Comparison of ENCODE assay signal across 19 mouse cellular contexts in the genomic region with DNA sequence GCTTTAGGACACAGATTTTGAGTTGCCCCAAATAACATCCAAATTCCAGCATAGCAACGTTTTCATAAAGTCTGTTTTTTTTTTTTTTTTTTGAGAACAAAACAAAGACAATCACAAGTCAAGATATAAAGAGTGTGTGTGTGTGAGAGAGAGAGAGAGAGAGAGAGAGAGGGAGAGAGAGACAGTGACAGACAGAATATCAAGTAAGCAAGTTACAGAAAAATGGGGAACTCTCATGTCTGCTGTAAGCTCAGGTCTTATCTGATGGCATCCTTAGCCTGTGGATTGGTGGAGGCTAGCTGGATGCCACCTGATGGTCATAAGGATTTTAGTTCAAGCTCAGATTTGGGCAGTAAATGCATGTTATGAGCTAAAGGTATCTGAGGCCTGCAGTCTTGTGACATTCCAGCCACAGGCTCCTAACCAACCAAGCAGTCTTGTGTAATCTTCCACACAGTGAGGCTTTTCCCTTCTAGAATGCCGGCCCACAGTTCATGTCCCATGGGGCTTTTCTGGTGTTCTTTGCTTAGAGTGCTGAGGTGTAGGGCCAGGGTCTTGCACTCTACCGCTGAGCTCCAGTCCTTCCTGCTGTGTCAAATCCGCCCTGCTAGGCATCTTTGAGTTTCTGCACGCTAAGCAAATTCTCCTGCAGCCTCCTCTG.
DNase-seq lines count a peak whose midpoint lies in the region; ATAC-seq and TF ChIP-seq lines count a peak whose summit lies in the region.
"Had no signal": no experiment of that assay in that cellular context is flagged by ENCODE, and none has a peak within 500 bp of the region (broad histone marks: within the 10 kb centered on the region; RNA-seq: fewer than 3 reads in every experiment).

No protein-coding gene starts in this region.

- H3K79me2 ChIP-seq in MEL (ENCODE audit: control insufficient read depth, insufficient read depth, low read length, poor library complexity), result no peaks in the 10 kb centered on the region

- in situ Hi-C loops in Patski (cut with MboI; ENCODE audit: low pct_unique_long_range_greater_than_20kb), result no loop called here

- TF ChIP-seq RAD21 in MEL (IDR thresholded peaks at IDR 0.05; ENCODE audit: low read depth, low read length), result no peak; the same call in 1 of the 2 replicates

- H3K9ac ChIP-seq in MEL (ENCODE audit: control insufficient read depth, low read depth, low read length, poor library complexity, severe bottlenecking), result peak overlapping the region; percentile 19
- H3K9ac ChIP-seq: heart, embryonic 12.5 days; hindbrain, embryonic 12.5 days; intestine, embryonic 15.5 days had no signal

- POLR2A ChIA-PET in Patski (lab: Charles Lee), result interaction anchor here (0.6 kb wide), 1 partner anchor 300 kb away, joined by 6 read pairs; no protein-coding TSS in a partner anchor

- TF ChIP-seq EP300 in MEL (IDR thresholded peaks at IDR 0.05; ENCODE audit: low read depth in 1 of 2, low read length in 2 of 2), result peak; percentile 74 to 92

- peak; percentile 76 for ATAC-seq in Patski
- ATAC-seq: forebrain, embryonic 14.5 days; intestine, embryonic 15.5 days had no signal

- peaks cover 0 to 12% of the 10 kb centered on the region in 2 experiments; a peak in 2 of 4 replicates for H3K36me3 ChIP-seq in MEL (ENCODE audit: control insufficient read depth in 1 of 2, insufficient read depth in 2 of 2, low read length in 2 of 2)
- H3K36me3 ChIP-seq: forebrain, embryonic 10.5 days; heart, embryonic 12.5 days; hindbrain, embryonic 12.5 days; intestine, embryonic 15.5 days had no signal

- no peak for TF ChIP-seq POLR2A in MEL (IDR thresholded peaks at IDR 0.05; ENCODE audit: control insufficient read depth in 1 of 2, insufficient read depth in 1 of 2, low read depth in 1 of 2, low read length in 2 of 2, poor library complexity in 1 of 2)

- H3K4me3 ChIP-seq in MEL (ENCODE audit: control insufficient read depth in 1 of 2, insufficient read depth in 1 of 2, low read depth in 2 of 2, low read length in 2 of 2), result peak overlapping the region in 1 of 2 experiments; percentile 30; a peak in 2 of 4 replicates
- H3K4me3 ChIP-seq: forebrain, embryonic 10.5 days; heart, embryonic 12.5 days; hindbrain, embryonic 12.5 days; intestine, embryonic 15.5 days had no signal

- CTCF ChIA-PET in Patski (lab: Charles Lee), result no interaction called here

- no peak for TF ChIP-seq CTCF in MEL (IDR thresholded peaks at IDR 0.05 in 2 of 3, conservative IDR thresholded peaks at IDR 0.05 in 1 of 3; ENCODE audit: control insufficient read depth in 1 of 3, insufficient read depth in 1 of 3, low read depth in 2 of 3, low read length in 3 of 3, poor library complexity in 1 of 3, severe bottlenecking in 1 of 3)
- no peak for TF ChIP-seq CTCF in Patski (IDR thresholded peaks at IDR 0.05)

- peak overlapping the region; percentile 83 for H3K27ac ChIP-seq in MEL (ENCODE audit: control insufficient read depth, low read depth, low read length)
- H3K27ac ChIP-seq: forebrain, embryonic 10.5 days; hindbrain, embryonic 12.5 days; intestine, embryonic 15.5 days had no signal

- H3K9me3 ChIP-seq in MEL (replicated peaks; ENCODE audit: insufficient read depth, low read length), result no peaks in the 10 kb centered on the region
- H3K9me3 ChIP-seq: forebrain, embryonic 10.5 days; heart, embryonic 12.5 days; hindbrain, embryonic 12.5 days; intestine, embryonic 15.5 days had no signal

- no peaks in the 10 kb centered on the region for H3K27me3 ChIP-seq in MEL (ENCODE audit: control insufficient read depth in 1 of 2, insufficient read depth in 2 of 2, low read length in 2 of 2)
- H3K27me3 ChIP-seq in Patski, result no peaks in the 10 kb centered on the region
- H3K27me3 ChIP-seq: heart, embryonic 12.5 days; hindbrain, embryonic 12.5 days; intestine, embryonic 15.5 days had no signal

- DNase-seq in layer of hippocampus, adult 11-12 months (ENCODE audit: low spot score), result peak; percentile 1
- DNase-seq in layer of hippocampus, postnatal 10 days (ENCODE audit: low spot score in 2 of 2), result no peak
- DNase-seq in MEL (ENCODE audit: low read depth, low spot score) (peak; percentile 90), Patski (ENCODE audit: low read depth, low spot score) (no peak)
- DNase-seq in fibroblast of lung, adult 2 months (ENCODE audit: low read depth), result peak; percentile 20
- no peak for DNase-seq in cerebellum, adult 11 months
- DNase-seq in urinary bladder, postnatal 4 days (ENCODE audit: low spot score in 2 of 2), result no peak
- DNase-seq: adrenal gland, postnatal 10 days; cerebellum, adult 11-12 months; cerebellum, adult 9-11 months; cerebellum, postnatal 36 days; gastrocnemius, postnatal 36 days; heart, adult 18-20 months; kidney, adult 18-20 months had no signal

- H3K4me1 ChIP-seq in MEL (ENCODE audit: control insufficient read depth in 1 of 2, insufficient read depth in 2 of 2, low read length in 2 of 2), result peaks cover 7 to 23% of the 10 kb centered on the region in 2 experiments
- H3K4me1 ChIP-seq: forebrain, embryonic 10.5 days; heart, embryonic 12.5 days; hindbrain, embryonic 12.5 days; intestine, embryonic 15.5 days had no signal

TF ChIP-seq in MEL, 35 proteins besides CTCF, POLR2A, EP300 and RAD21:
- TF ChIP-seq NELFE (IDR thresholded peaks at IDR 0.05; ENCODE audit: low read depth, low read length) (0 out of 2 replicates have a peak, but pooled peaks have one; percentile 23), GATA1 (IDR thresholded peaks at IDR 0.05; ENCODE audit: low read depth, low read length) (peak; percentile 100), TBP (IDR thresholded peaks at IDR 0.05; ENCODE audit: low read depth, low read length) (0 out of 2 replicates have a peak, but pooled peaks have one; percentile 21), TCF12 (IDR thresholded peaks at IDR 0.05; ENCODE audit: low read depth, low read length) (peak; percentile 47; the same call in 1 of the 2 replicates), RCOR1 (IDR thresholded peaks at IDR 0.05; ENCODE audit: low read depth, low read length) (peak; percentile 89), MXI1 (IDR thresholded peaks at IDR 0.05; ENCODE audit: low read depth, low read length) (peak; percentile 71; the same call in 1 of the 2 replicates), ZNF384 (IDR thresholded peaks at IDR 0.05; ENCODE audit: low read depth, low read length) (peak; percentile 92), USF2 (IDR thresholded peaks at IDR 0.05; ENCODE audit: borderline replicate concordance in 1 of 2, insufficient read depth in 1 of 2, low read depth in 1 of 2, low read length in 2 of 2) (no peak), SIN3A (IDR thresholded peaks at IDR 0.05; ENCODE audit: low read length) (peak; percentile 93), BHLHE40 (IDR thresholded peaks at IDR 0.05; ENCODE audit: borderline replicate concordance, low read depth, low read length) (no peak), MAFK (IDR thresholded peaks at IDR 0.05; ENCODE audit: borderline replicate concordance, low read depth, low read length) (peak; percentile 47; the same call in 1 of the 2 replicates), GABPA (IDR thresholded peaks at IDR 0.05; ENCODE audit: low read depth, low read length) (no peak), E2F4 (IDR thresholded peaks at IDR 0.05; ENCODE audit: borderline replicate concordance, low read depth, low read length) (no peak), MYB (IDR thresholded peaks at IDR 0.05; ENCODE audit: low read depth, low read length) (no peak), USF1 (IDR thresholded peaks at IDR 0.05; ENCODE audit: low read depth, low read length) (no peak), MEF2A (IDR thresholded peaks at IDR 0.05; ENCODE audit: extremely low read depth, insufficient replicate concordance, low read depth, low read length, poor library complexity, severe bottlenecking) (no peak), JUND (IDR thresholded peaks at IDR 0.05; ENCODE audit: low read depth, low read length) (peak; percentile 99), HCFC1 (IDR thresholded peaks at IDR 0.05; ENCODE audit: low read depth, low read length) (peak; percentile 52), MAX (IDR thresholded peaks at IDR 0.05; ENCODE audit: low read length) (peak; percentile 39; the same call in 1 of the 2 replicates), NRF1 (IDR thresholded peaks at IDR 0.05; ENCODE audit: insufficient read depth, low read depth, low read length, poor library complexity, severe bottlenecking) (no peak), CHD2 (IDR thresholded peaks at IDR 0.05; ENCODE audit: low read length) (no peak), POLR2AphosphoS5 (IDR thresholded peaks at IDR 0.05; ENCODE audit: borderline replicate concordance, low read depth, low read length) (no peak), ETS1 (IDR thresholded peaks at IDR 0.05; ENCODE audit: low read depth, low read length) (peak; percentile 86), MYC (IDR thresholded peaks at IDR 0.05; ENCODE audit: low read depth, low read length) (peak; percentile 79; the same call in 1 of the 2 replicates), SMC3 (IDR thresholded peaks at IDR 0.05; ENCODE audit: low read depth, low read length) (no peak)

Comparison
In these comparisons a context has a peak if more than half of its experiments do, and no peak if none do; other contexts are left out.
1. DNase-seq: peak in layer of hippocampus, adult 11-12 months (single experiment), MEL (single experiment) and fibroblast of lung, adult 2 months (single experiment); none in layer of hippocampus, postnatal 10 days (0 of 2), Patski (single experiment), cerebellum, adult 11 months (single experiment) and urinary bladder, postnatal 4 days (0 of 2).